Mouse (Mus musculus): Measurements from ENCODE around the gene 2700097O09Rik. TPM values are rescaled to one million over a fixed set of nuclear protein-coding genes. Genes with fewer than 3 reads are reported as not detected.
"Not testable (repeated sequence)": the region's sequence is repeated elsewhere in the genome, so short reads cannot be mapped to it uniquely, and the experiment has no call there.

2700097O09Rik gene
- 1 to 10 TPM; 8.8 TPM for total RNA-seq (2021)
- long read RNA-seq, experiment 1, transcript 2700097O09Rik-201 (8 exons, 1,105 nt): major isoform, 6 of 7 reads
- long read RNA-seq, experiment 1, partial matches to known transcripts: 0 of 7 reads
- long read RNA-seq, experiment 1, other reads (novel, unspliced or antisense): 1 of 7 reads
- long read RNA-seq, experiment 2, transcript 2700097O09Rik-201 (8 exons, 1,105 nt): major isoform, 6 of 9 reads
- long read RNA-seq, experiment 2, partial matches to known transcripts: 1 of 9 reads
- long read RNA-seq, experiment 2, other reads (novel, unspliced or antisense): 2 of 9 reads

GRCm38 (mm10) chr12:55079726-55080600 lies at the start of gene 2700097O09Rik, which contains the start of gene Srp54a:
Gene 2700097O09Rik, minus strand, starts transcription at chr12:55080110.
Gene Srp54a, plus strand, starts transcription at chr12:55080262.
- peak; percentile 95 for DNase-seq
- Histone ChIP-seq H3K27ac (peak within 1 kb of the TSS; percentile 93), H3K4me3 (peak within 1 kb of the TSS; percentile 90)
- intact Hi-C loops (cut with DNase I): not testable (repeated sequence)

DNA sequence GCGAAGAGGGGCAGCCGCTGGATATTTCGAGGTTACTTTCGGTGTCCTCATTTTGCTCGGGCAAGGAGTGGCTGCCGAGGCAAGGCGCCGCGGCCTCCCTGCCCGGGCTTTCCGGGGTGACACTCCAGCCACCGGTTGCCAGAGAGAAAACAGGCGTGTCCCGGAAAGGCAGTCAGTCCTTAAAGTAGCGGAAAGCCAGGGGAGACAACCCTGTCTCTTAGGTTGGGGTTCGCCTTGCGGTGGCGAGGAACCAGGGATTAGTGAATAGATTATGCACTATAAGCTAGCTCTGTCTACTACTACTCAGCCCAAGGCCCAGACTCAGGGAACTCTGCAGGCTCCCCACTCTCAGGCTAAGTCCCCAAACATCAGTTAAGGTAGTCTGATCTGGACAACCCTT lies 44.8 kb upstream of the 2700097O09Rik start:
- H3K27ac ChIP-seq; DNase-seq; intact Hi-C loops (cut with DNase I); H3K4me3 ChIP-seq: not testable (repeated sequence)

DNA sequence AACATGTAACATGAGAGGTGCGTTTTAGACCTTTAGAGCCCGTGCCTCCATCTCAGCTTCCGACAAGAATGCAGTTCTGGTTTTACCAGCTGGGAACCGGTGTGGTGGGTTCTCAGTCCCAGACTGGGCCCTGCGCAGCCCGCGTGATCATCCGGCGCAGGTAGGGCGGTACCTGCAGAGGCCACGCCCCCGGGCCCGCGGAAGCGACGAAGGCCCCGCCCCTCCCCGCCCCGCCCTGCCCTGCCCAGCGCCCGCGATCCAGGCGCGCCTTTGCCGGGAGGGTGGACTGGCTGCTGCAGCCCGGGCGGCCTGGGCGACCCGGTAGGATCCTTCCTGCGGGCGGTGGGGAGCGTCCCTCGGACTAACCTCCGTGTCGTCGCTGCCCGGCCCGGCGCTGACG lies 44.3 kb upstream of the 2700097O09Rik start, which contains the start of gene Fam177a:
Fam177a (plus strand) TSS at position 228 of the 400 bp plus-strand sequence.
- intact Hi-C loops (cut with DNase I); DNase-seq; H3K27ac ChIP-seq; H3K4me3 ChIP-seq: not testable (repeated sequence)

DNA sequence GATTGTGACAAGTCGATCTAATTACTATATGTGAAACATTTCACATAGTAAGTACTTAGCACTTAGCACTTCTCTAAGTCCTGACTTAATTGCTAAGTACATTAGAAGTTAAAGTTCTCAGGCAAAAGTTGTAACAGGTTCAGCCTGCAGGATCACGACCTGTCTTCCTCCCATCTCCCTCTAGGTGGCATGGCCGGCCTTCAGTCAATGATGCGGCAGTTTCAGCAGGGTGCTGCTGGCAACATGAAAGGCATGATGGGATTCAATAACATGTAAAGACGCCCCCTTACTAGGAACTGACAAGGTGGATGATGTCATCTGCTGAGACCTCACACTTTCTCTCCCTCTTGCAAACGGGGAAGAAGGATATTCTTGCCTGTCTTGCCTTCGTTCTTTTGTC lies 32.7 kb upstream of the 2700097O09Rik start:
- H3K27ac ChIP-seq; DNase-seq; H3K4me3 ChIP-seq; intact Hi-C loops (cut with DNase I): not testable (repeated sequence)

DNA sequence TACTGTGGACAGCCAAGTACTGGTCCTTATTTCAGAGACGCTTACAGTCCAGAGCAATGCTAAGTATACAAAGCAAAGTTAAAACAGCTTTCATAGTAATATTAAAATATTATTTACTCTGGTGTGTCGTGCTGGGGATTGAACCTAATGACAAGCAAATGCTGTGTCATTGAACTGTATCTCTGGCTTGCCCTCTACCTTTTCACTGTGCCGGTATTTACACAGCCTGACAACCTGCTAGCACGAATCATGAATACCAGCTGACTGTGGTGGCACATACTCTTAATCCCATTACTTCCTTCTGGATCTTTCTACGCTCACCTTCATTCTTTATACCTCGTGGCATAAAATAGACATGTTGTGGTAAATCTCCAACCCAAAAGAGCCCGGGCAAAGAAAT lies 12.2 kb upstream of the 2700097O09Rik start:
- H3K4me3 ChIP-seq; DNase-seq; H3K27ac ChIP-seq; intact Hi-C loops (cut with DNase I): not testable (repeated sequence)

DNA sequence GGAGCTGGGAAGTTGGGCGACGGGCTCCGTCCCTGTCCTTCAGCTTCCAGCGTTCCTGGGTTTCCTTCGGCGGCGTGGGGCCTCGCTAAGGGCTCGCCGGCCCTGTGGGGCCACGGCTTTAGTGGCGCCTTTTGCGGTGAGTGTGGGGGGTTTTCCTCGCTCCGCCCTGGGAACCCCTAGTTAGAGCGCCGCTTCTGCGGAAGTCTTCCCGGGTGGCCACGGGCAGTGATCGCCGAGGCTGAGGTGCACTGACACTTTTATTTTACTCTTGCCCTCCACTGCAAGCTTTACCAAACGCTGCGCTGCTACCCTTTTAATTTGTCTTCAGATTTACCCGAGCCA lies 662 bp upstream of the 2700097O09Rik start:
- H3K27ac ChIP-seq: peak overlapping the region; percentile 93
- intact Hi-C loops (cut with DNase I); DNase-seq: not testable (repeated sequence)
- peak overlapping the region; percentile 90 for H3K4me3 ChIP-seq

- peak; percentile 34; the same call in 1 of the 2 replicates for TF ChIP-seq CTCF (IDR thresholded peaks at IDR 0.05)
- H3K27ac ChIP-seq; intact Hi-C loops (cut with DNase I); H3K4me3 ChIP-seq; DNase-seq: not testable (repeated sequence)
These were observed 1.2 kb downstream of the 2700097O09Rik start for GRCm38 (mm10) chr12:55078706-55079105.

- no peak overlapping the region for H3K27ac ChIP-seq
- no peak overlapping the region for H3K4me3 ChIP-seq
- no peak for DNase-seq
- TF ChIP-seq CTCF (IDR thresholded peaks at IDR 0.05): no peak
- intact Hi-C loops (cut with DNase I): no loop called here
These were observed 4.6 kb downstream of the 2700097O09Rik start for GRCm38 (mm10) chr12:55075296-55075695.

DNA sequence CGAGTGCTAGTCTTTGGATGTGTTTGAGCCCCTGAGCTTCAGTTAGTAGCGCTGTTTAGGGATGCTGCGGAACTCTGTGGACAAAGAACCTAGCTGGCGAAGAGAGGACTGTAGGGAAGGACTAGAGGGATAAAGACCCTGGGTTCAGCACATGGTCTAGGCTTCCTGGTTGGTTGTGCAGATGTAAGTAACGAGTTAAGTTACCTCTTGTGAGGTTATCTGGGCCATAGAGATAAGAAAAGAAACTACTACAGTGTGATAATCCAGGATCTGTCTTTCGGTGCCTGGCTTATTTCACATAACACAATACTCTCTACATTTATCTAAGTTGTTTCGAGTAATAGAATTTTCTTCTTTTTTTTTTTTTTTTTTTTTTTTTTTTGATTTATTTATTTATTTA lies 6.2 kb downstream of the 2700097O09Rik start:
- DNase-seq: no peak
- intact Hi-C loops (cut with DNase I): no loop called here
- Histone ChIP-seq H3K4me3 (no peak overlapping the region), H3K27ac (no peak overlapping the region)
- no peak for TF ChIP-seq CTCF (IDR thresholded peaks at IDR 0.05)

DNA sequence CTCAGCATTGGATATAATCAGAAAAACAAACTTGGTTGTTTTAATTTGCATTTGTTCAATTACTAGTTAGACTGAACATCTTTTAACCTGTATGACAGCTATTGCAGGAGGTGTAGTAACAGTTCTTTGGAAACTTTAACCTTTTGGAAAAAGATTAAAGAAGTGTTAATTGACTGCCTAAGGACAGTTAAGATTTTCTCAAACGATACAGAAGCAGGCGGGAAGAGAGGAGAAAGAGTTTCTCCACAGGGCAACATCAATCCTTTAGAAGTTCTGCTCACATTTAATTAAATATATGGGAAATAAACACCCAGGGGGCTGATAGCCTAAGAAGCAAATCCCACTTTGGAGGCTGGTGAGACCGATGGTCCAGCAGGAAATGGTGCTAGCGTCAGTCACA lies 7.4 kb downstream of the 2700097O09Rik start:
- H3K27ac ChIP-seq: no peak overlapping the region
- DNase-seq: no peak
- H3K4me3 ChIP-seq: no peak overlapping the region
- intact Hi-C loops (cut with DNase I): no loop called here
- TF ChIP-seq CTCF (IDR thresholded peaks at IDR 0.05): no peak

- Histone ChIP-seq H3K27ac (no peak overlapping the region), H3K4me3 (no peak overlapping the region)
- intact Hi-C loops (cut with DNase I): no loop called here
- no peak for TF ChIP-seq CTCF (IDR thresholded peaks at IDR 0.05)
- no peak for DNase-seq
These were observed 17.8 kb downstream of the 2700097O09Rik start for GRCm38 (mm10) chr12:55062141-55062540.

- intact Hi-C loops (cut with DNase I): no loop called here
- no peak overlapping the region for H3K27ac ChIP-seq
- no peak overlapping the region for H3K4me3 ChIP-seq
- no peak for DNase-seq
- no peak for TF ChIP-seq CTCF (IDR thresholded peaks at IDR 0.05)
These were observed 18.9 kb downstream of the 2700097O09Rik start for GRCm38 (mm10) chr12:55061006-55061405.

- DNase-seq: no peak
- Histone ChIP-seq H3K27ac (peak overlapping the region; percentile 78), H3K4me3 (no peak overlapping the region)
- no peak for TF ChIP-seq CTCF (IDR thresholded peaks at IDR 0.05)
- intact Hi-C loops (cut with DNase I): no loop called here
These were observed 19.6 kb downstream of the 2700097O09Rik start for GRCm38 (mm10) chr12:55060212-55060898.
